Mouse (Mus musculus): ENCODE measurements around the gene Elmo1. TPM values are rescaled to one million over a fixed set of nuclear protein-coding genes. Genes with fewer than 3 reads are reported as not detected.

The Elmo1 gene
- polyA plus RNA-seq, 1 experiment from 2014 or later: 38.3 TPM

DNA sequence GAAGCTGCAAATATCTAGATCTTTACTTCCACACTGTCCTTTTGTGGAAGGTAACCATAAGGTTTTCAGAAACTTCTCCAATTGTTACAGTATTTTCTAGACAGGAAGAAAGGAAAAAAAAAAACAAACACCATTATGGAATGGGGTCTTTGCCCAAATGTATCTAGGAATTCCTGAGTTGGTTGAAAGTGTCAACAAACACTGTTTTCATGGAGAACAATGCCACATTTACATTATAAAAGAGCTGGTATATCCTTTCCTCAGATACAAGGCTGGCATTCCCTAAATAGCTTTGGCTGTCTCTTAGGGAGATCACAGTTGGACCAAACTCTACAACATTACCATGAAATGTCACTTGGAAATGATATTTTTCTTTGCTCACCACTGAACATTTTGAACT, 411.5 kb downstream of the Elmo1 start:
- DNase-seq (no peak), ATAC-seq (ENCODE audit: low FRiP score, low TSS enrichment) (no peak)
- H3K36me3 ChIP-seq (ENCODE audit: control insufficient read depth, insufficient read depth, low read length): no peaks in the 10 kb centered on the region
- no peak overlapping the region for H3K27ac ChIP-seq (replicated peaks; ENCODE audit: low read depth, low read length)
- no peak overlapping the region for H3K4me3 ChIP-seq (replicated peaks; ENCODE audit: low read depth, low read length)
- H3K4me1 ChIP-seq (ENCODE audit: control insufficient read depth, insufficient read depth, low read length): no peaks in the 10 kb centered on the region
- H3K4me2 ChIP-seq (ENCODE audit: low read length): no peak overlapping the region
- H3K9me3 ChIP-seq (ENCODE audit: control insufficient read depth, low read length): no peaks in the 10 kb centered on the region
- H3K9ac ChIP-seq (replicated peaks; ENCODE audit: low read length): no peak overlapping the region
- H3K27me3 ChIP-seq (ENCODE audit: control insufficient read depth, insufficient read depth, low read length): no peaks in the 10 kb centered on the region

DNA sequence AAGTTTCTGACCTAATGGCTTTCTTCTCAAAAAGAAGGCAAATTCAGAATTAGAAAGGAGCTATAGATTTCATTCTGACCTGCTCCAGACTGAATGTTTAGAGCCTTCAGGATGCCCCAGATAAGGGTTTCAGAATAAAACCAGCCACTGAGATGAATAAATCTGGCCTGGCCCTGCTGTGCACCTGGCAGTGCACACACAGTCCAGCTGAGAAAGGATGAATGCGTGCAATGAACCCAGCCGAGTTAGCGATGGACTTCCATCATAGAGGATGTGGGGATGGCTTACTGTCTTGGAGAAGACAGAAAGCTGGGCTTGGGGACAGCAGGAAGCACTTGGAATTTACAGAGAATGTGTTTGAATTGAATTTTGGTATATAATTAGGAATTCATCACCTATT, 413.0 kb downstream of the Elmo1 start:
- Histone ChIP-seq H3K4me3 (replicated peaks; ENCODE audit: low read depth, low read length) (no peak overlapping the region), H3K36me3 (ENCODE audit: control insufficient read depth, insufficient read depth, low read length) (no peaks in the 10 kb centered on the region), H3K27me3 (ENCODE audit: control insufficient read depth, insufficient read depth, low read length) (no peaks in the 10 kb centered on the region), H3K27ac (replicated peaks; ENCODE audit: low read depth, low read length) (no peak overlapping the region), H3K4me1 (ENCODE audit: control insufficient read depth, insufficient read depth, low read length) (peaks cover 6% of the 10 kb centered on the region; the same call in 1 of the 2 replicates), H3K9me3 (ENCODE audit: control insufficient read depth, low read length) (no peaks in the 10 kb centered on the region), H3K4me2 (ENCODE audit: low read length) (no peak overlapping the region), H3K9ac (replicated peaks; ENCODE audit: low read length) (no peak overlapping the region)
- ATAC-seq (ENCODE audit: low FRiP score, low TSS enrichment): no peak
- 53% methylated on average over 3 of the region's 3 CpGs for WGBS
- no peak for DNase-seq

GRCm38 (mm10) chr13:20507381-20508129, 417.2 kb downstream of the Elmo1 start:
- H3K9ac ChIP-seq (replicated peaks; ENCODE audit: low read length): no peak overlapping the region
- WGBS: 48% methylated on average over 10 of the region's 10 CpGs
- H3K9me3 ChIP-seq (ENCODE audit: control insufficient read depth, low read length): no peaks in the 10 kb centered on the region
- ATAC-seq (ENCODE audit: low FRiP score, low TSS enrichment) (0 out of 2 replicates have a peak, but pooled peaks have one; percentile 26), DNase-seq (peak; percentile 18)
- H3K27me3 ChIP-seq (ENCODE audit: control insufficient read depth, insufficient read depth, low read length): no peaks in the 10 kb centered on the region
- H3K4me2 ChIP-seq (ENCODE audit: low read length): no peak overlapping the region
- no peak overlapping the region for H3K4me3 ChIP-seq (replicated peaks; ENCODE audit: low read depth, low read length)
- H3K4me1 ChIP-seq (ENCODE audit: control insufficient read depth, insufficient read depth, low read length): peaks cover 6% of the 10 kb centered on the region; the same call in 1 of the 2 replicates
- no peaks in the 10 kb centered on the region for H3K36me3 ChIP-seq (ENCODE audit: control insufficient read depth, insufficient read depth, low read length)
- no peak overlapping the region for H3K27ac ChIP-seq (replicated peaks; ENCODE audit: low read depth, low read length)

DNA sequence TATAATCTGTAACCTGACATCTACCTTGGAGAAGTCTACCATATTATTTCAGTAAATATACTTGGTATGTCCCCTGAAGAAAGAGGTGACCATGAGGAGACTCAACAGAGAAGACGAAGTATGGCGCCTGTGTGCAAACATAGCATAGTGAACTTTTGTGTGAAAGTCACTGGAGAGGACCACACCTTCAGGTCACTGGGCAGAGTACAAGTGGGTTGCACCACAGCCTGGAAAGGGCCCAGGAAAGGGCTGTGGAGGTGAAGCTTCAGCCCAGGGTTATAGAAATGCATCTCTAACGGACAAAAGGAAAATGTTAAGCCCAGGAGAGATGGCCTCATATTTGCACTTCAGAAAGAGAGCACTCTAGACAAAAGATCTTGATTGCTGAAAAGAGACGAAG, 420.6 kb downstream of the Elmo1 start:
- Histone ChIP-seq H3K27me3 (ENCODE audit: control insufficient read depth, insufficient read depth, low read length) (no peaks in the 10 kb centered on the region), H3K4me2 (ENCODE audit: low read length) (no peak overlapping the region), H3K9ac (replicated peaks; ENCODE audit: low read length) (no peak overlapping the region), H3K27ac (replicated peaks; ENCODE audit: low read depth, low read length) (no peak overlapping the region), H3K9me3 (ENCODE audit: control insufficient read depth, low read length) (no peaks in the 10 kb centered on the region), H3K36me3 (ENCODE audit: control insufficient read depth, insufficient read depth, low read length) (no peaks in the 10 kb centered on the region), H3K4me1 (ENCODE audit: control insufficient read depth, insufficient read depth, low read length) (peaks cover 6% of the 10 kb centered on the region; the same call in 1 of the 2 replicates), H3K4me3 (replicated peaks; ENCODE audit: low read depth, low read length) (no peak overlapping the region)
- ATAC-seq (ENCODE audit: low FRiP score, low TSS enrichment) (no peak), DNase-seq (no peak)
- WGBS: 91% methylated on average over 4 of the region's 4 CpGs

DNA sequence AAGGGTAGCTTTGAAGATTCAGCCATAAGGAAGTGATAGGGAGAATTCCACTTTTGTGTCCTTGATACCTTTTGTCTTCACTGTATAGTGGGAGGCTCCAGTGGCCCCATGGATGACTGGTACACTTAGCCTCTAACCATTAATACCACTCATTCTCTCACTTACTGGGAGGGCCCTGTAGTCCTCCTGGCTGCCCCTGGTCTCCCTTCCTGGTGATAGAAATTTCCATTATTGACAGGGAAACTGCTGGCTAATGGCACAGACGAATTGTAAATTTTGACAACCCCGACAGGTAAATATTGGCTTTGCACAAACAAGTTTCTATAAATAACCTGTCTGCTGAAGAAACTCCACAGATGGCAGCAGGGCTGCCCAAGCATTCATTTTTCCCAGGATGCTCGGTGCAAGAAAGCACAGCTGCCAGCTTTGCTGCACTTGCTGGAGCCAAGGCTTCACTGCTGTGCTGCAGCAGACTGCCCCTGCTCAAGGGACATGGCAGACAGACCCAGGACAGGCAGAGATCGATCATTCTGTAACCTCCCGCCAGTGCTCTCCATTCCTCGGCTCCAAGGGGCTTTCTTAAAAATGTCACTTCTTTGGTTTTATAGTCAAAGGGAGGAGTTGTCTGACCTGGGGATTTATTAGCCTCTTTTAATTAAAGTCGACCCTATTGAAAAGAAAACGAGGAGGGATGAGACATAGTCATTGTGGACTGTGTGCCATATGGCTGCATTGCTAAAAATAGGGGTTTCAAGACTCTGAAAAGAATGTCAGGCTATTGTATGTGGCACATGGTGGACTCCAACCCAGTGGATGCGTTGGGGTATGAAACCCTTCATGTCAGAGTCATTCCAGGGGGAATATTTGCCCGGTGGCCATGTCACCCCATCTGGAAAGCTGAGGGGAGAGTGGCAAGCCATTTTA, 422.2 kb downstream of the Elmo1 start:
- H3K4me1 ChIP-seq (ENCODE audit: control insufficient read depth, insufficient read depth, low read length): peaks cover 2% of the 10 kb centered on the region; the same call in 1 of the 2 replicates
- H3K9ac ChIP-seq (replicated peaks; ENCODE audit: low read length): no peak overlapping the region
- DNase-seq: no peak
- no peak overlapping the region for H3K4me2 ChIP-seq (ENCODE audit: low read length)
- H3K4me3 ChIP-seq (replicated peaks; ENCODE audit: low read depth, low read length): no peak overlapping the region
- H3K27ac ChIP-seq (replicated peaks; ENCODE audit: low read depth, low read length): no peak overlapping the region
- 52% methylated on average over 10 of the region's 10 CpGs for WGBS
- ATAC-seq (ENCODE audit: low FRiP score, low TSS enrichment): no peak
- no peaks in the 10 kb centered on the region for H3K36me3 ChIP-seq (ENCODE audit: control insufficient read depth, insufficient read depth, low read length)
- no peaks in the 10 kb centered on the region for H3K27me3 ChIP-seq (ENCODE audit: control insufficient read depth, insufficient read depth, low read length)
- H3K9me3 ChIP-seq (ENCODE audit: control insufficient read depth, low read length): no peaks in the 10 kb centered on the region

- Histone ChIP-seq H3K4me1 (ENCODE audit: control insufficient read depth, insufficient read depth, low read length) (no peaks in the 10 kb centered on the region), H3K36me3 (ENCODE audit: control insufficient read depth, insufficient read depth, low read length) (no peaks in the 10 kb centered on the region), H3K9me3 (ENCODE audit: control insufficient read depth, low read length) (no peaks in the 10 kb centered on the region), H3K27me3 (ENCODE audit: control insufficient read depth, insufficient read depth, low read length) (no peaks in the 10 kb centered on the region), H3K4me2 (ENCODE audit: low read length) (no peak overlapping the region), H3K27ac (replicated peaks; ENCODE audit: low read depth, low read length) (no peak overlapping the region), H3K4me3 (replicated peaks; ENCODE audit: low read depth, low read length) (no peak overlapping the region), H3K9ac (replicated peaks; ENCODE audit: low read length) (no peak overlapping the region)
- WGBS: 97% methylated on average over 3 of the region's 3 CpGs
- no peak for DNase-seq
- ATAC-seq (ENCODE audit: low FRiP score, low TSS enrichment): no peak
Measured at GRCm38 (mm10) chr13:20514721-20515120, 424.3 kb downstream of the Elmo1 start.

DNA sequence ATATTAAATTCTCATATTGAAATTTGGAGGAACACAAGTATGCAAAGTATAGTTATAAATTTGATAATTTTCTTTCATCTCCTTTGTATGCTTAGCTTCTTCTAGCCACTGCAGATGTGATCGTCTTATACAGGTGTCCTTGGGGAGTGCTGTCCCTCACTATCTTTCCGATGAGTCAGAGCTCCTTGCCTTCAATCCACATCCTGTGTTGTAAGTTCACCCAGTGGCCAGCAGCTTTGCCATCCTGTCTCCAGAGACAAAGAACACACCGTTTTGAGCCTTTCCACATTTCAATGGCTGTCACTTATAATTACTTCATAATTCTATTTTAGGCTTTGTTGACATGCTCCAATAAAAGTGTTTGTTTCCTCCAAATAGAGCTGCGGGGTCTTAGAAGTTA, 425.7 kb downstream of the Elmo1 start:
- H3K36me3 ChIP-seq (ENCODE audit: control insufficient read depth, insufficient read depth, low read length): no peaks in the 10 kb centered on the region
- no peak overlapping the region for H3K4me3 ChIP-seq (replicated peaks; ENCODE audit: low read depth, low read length)
- WGBS: 58% methylated on average over 4 of the region's 4 CpGs
- H3K9ac ChIP-seq (replicated peaks; ENCODE audit: low read length): no peak overlapping the region
- no peaks in the 10 kb centered on the region for H3K9me3 ChIP-seq (ENCODE audit: control insufficient read depth, low read length)
- H3K27ac ChIP-seq (replicated peaks; ENCODE audit: low read depth, low read length): no peak overlapping the region
- no peaks in the 10 kb centered on the region for H3K4me1 ChIP-seq (ENCODE audit: control insufficient read depth, insufficient read depth, low read length)
- ATAC-seq (ENCODE audit: low FRiP score, low TSS enrichment) (no peak), DNase-seq (no peak)
- no peak overlapping the region for H3K4me2 ChIP-seq (ENCODE audit: low read length)
- H3K27me3 ChIP-seq (ENCODE audit: control insufficient read depth, insufficient read depth, low read length): no peaks in the 10 kb centered on the region

DNA sequence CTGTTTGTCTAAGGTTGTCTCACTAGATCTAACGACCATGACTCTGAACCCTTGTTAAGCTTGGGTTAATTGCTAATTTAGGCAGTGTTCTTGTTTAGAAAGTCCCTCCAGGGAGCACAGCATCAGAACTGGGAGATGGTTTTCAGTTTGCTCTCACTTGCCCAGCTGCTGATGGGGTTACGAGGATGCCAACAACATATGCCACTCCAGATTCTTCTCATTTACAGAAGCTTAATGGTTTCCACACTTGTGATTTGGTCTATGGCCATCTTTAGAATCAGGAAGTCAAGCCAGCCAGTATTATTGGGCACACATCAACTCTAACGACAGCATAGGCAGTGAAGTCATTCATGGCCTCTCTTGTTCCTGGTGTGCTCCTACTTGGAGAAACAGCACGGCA, 427.3 kb downstream of the Elmo1 start:
- Histone ChIP-seq H3K4me2 (ENCODE audit: low read length) (no peak overlapping the region), H3K9ac (replicated peaks; ENCODE audit: low read length) (no peak overlapping the region), H3K4me1 (ENCODE audit: control insufficient read depth, insufficient read depth, low read length) (no peaks in the 10 kb centered on the region), H3K27me3 (ENCODE audit: control insufficient read depth, insufficient read depth, low read length) (no peaks in the 10 kb centered on the region), H3K27ac (replicated peaks; ENCODE audit: low read depth, low read length) (no peak overlapping the region), H3K36me3 (ENCODE audit: control insufficient read depth, insufficient read depth, low read length) (no peaks in the 10 kb centered on the region), H3K9me3 (ENCODE audit: control insufficient read depth, low read length) (no peaks in the 10 kb centered on the region), H3K4me3 (replicated peaks; ENCODE audit: low read depth, low read length) (no peak overlapping the region)
- no peak for DNase-seq
- WGBS: 74% methylated on average over 4 of the region's 4 CpGs
- ATAC-seq (ENCODE audit: low FRiP score, low TSS enrichment): no peak
